Mouse (Mus musculus): Measurements from ENCODE around the gene 1190005I06Rik. TPM values are rescaled to one million over a fixed set of nuclear protein-coding genes. Genes with fewer than 3 reads are reported as not detected.

The 1190005I06Rik gene
- polyA plus RNA-seq, 1 experiment, result 1.6 TPM

DNA sequence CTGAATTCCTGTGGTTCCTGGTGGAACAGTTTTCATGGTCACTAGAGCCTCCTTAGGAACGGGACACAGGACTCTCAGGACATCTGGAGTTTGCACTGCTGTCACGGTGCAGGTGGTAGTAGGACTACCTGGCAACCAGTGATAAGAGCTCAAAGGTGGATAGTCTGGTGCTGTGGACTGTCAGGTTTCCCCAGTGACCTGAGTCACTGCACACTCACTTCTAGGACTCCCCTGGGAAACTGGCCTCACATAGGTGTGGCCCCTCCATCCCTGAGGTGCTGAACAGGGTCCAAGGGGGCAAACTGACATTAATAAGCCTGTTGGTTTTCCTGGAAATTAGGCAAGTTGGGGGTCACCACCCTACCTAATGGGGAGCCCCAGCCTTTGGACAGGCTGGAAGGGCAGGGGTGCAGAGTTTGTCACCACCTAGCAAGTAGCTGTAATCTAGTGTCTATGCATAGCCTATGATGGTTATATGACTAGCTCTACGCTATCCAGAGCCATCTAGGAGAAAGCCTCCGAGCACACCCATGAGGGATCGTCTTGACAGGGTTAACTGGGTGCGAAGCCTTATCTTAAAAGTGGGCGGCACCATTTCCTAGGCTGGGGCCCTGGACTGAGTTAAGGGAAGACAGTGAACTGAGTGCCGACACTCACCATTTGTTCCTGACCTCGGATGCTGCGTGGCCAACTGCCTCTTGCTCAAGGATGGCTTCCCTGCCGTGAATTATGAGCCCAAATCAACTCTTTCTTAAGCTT, 32.4 kb upstream of the 1190005I06Rik start:
- H3K36me3 ChIP-seq (ENCODE audit: control insufficient read depth, insufficient read depth, low read length), result 0 out of 2 replicates have a peak, but pooled peaks cover 2% of the 10 kb centered on the region
- peaks cover 36% of the 10 kb centered on the region for H3K4me1 ChIP-seq (ENCODE audit: control insufficient read depth, insufficient read depth, insufficient read length, low read length)
- no peaks in the 10 kb centered on the region for H3K27me3 ChIP-seq (ENCODE audit: control insufficient read depth, insufficient read depth, low read length)
- H3K4me3 ChIP-seq (ENCODE audit: low read depth, low read length), result no peak overlapping the region
- WGBS, result 20% methylated on average over 11 of the region's 11 CpGs
- H3K27ac ChIP-seq (ENCODE audit: insufficient read depth, low read depth, low read length), result peak overlapping the region; percentile 92
- no peak for TF ChIP-seq POLR2A (IDR thresholded peaks at IDR 0.05; ENCODE audit: low read depth, low read length)
- no peak for TF ChIP-seq CTCF (IDR thresholded peaks at IDR 0.05; ENCODE audit: extremely low read depth, insufficient read length, insufficient replicate concordance, low read depth, low read length)

DNA sequence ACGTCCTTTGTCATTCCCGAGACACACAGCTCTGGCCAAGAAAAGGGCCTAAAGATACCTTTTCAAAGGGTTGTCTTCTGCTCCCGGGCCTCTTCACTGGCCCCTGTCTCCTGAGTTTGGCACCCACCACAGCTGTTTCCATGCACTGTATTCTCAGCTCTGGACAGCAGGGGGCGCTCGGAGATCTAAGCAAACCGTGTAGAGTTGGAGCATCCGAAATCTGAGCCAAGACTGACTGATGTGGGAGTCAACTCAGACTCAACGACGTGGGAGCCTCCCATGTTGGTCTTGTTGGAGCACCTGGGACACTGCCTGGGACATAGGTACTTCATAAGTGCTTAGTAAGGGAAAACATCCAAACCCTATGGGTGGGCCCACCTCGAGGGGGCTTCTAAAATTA, 31.0 kb upstream of the 1190005I06Rik start:
- 12% methylated on average over 10 of the region's 10 CpGs for WGBS
- Histone ChIP-seq H3K4me3 (ENCODE audit: low read depth, low read length) (no peak overlapping the region), H3K27me3 (ENCODE audit: control insufficient read depth, insufficient read depth, low read length) (no peaks in the 10 kb centered on the region), H3K27ac (ENCODE audit: insufficient read depth, low read depth, low read length) (no peak overlapping the region), H3K4me1 (ENCODE audit: control insufficient read depth, insufficient read depth, insufficient read length, low read length) (peaks cover 23% of the 10 kb centered on the region), H3K36me3 (ENCODE audit: control insufficient read depth, insufficient read depth, low read length) (peaks cover 9% of the 10 kb centered on the region)
- TF ChIP-seq POLR2A (IDR thresholded peaks at IDR 0.05; ENCODE audit: low read depth, low read length), result no peak
- peak; percentile 91; the same call in 1 of the 2 replicates for TF ChIP-seq CTCF (IDR thresholded peaks at IDR 0.05; ENCODE audit: extremely low read depth, insufficient read length, insufficient replicate concordance, low read depth, low read length)

DNA sequence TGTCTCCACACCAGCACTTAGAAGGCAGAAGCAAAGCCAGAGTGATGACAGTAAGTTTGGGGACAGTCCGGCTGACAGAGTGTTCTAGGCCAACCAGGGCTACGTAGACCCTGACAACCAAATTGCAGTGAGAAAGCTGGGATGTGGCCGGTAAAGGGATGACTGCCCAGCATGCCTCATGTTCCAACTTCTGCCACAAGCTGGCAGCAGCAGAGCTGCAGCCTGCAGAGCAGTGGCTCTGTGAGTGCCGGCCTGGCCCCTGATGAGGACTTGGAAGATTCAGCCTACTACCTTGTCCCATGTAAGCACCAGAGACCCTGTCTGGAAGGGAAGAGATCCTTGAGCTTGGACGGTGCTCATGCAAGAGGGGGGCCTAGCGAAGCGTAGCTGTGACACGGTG, 28.3 kb upstream of the 1190005I06Rik start:
- peaks cover 12% of the 10 kb centered on the region for H3K4me1 ChIP-seq (ENCODE audit: control insufficient read depth, insufficient read depth, insufficient read length, low read length)

DNA sequence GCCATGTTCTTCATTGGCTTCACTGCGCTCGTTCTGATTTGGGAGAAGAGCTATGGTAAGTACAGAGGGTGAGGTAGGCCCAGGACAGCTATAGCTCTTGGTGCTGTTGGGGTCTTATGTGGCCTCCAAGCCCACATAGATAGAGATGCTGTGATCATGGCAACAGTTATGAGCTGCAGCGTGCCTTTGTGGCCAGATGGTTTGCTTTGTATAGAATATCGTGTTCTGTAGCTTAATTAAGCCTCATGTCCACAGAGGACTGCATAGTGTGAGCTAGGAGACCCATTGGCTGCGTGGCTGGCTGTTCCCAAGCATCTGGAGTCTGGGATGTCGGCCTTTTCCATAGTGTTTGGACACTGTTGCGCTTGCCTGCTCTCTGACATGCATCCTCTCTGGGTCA, 25.9 kb upstream of the 1190005I06Rik start:
- H3K27ac ChIP-seq (ENCODE audit: insufficient read depth, low read depth, low read length), result no peak overlapping the region
- TF ChIP-seq CTCF (IDR thresholded peaks at IDR 0.05; ENCODE audit: extremely low read depth, insufficient read length, insufficient replicate concordance, low read depth, low read length) (no peak), POLR2A (IDR thresholded peaks at IDR 0.05; ENCODE audit: low read depth, low read length) (no peak)
- peaks cover 46% of the 10 kb centered on the region for H3K36me3 ChIP-seq (ENCODE audit: control insufficient read depth, insufficient read depth, low read length)
- no peaks in the 10 kb centered on the region for H3K27me3 ChIP-seq (ENCODE audit: control insufficient read depth, insufficient read depth, low read length)
- H3K4me1 ChIP-seq (ENCODE audit: control insufficient read depth, insufficient read depth, insufficient read length, low read length), result peaks cover 2% of the 10 kb centered on the region; the same call in 1 of the 2 replicates
- WGBS, result 94% methylated on average over 7 of the region's 7 CpGs
- no peak overlapping the region for H3K4me3 ChIP-seq (ENCODE audit: low read depth, low read length)

More for the DNA sequence above, 28.3 kb upstream of the 1190005I06Rik start:
- WGBS, result 82% methylated on average over 8 of the region's 8 CpGs
- Histone ChIP-seq H3K36me3 (ENCODE audit: control insufficient read depth, insufficient read depth, low read length) (peaks cover 36% of the 10 kb centered on the region), H3K4me3 (ENCODE audit: low read depth, low read length) (no peak overlapping the region), H3K27ac (ENCODE audit: insufficient read depth, low read depth, low read length) (no peak overlapping the region), H3K27me3 (ENCODE audit: control insufficient read depth, insufficient read depth, low read length) (no peaks in the 10 kb centered on the region)
- TF ChIP-seq CTCF (IDR thresholded peaks at IDR 0.05; ENCODE audit: extremely low read depth, insufficient read length, insufficient replicate concordance, low read depth, low read length), result no peak
- no peak for TF ChIP-seq POLR2A (IDR thresholded peaks at IDR 0.05; ENCODE audit: low read depth, low read length)

DNA sequence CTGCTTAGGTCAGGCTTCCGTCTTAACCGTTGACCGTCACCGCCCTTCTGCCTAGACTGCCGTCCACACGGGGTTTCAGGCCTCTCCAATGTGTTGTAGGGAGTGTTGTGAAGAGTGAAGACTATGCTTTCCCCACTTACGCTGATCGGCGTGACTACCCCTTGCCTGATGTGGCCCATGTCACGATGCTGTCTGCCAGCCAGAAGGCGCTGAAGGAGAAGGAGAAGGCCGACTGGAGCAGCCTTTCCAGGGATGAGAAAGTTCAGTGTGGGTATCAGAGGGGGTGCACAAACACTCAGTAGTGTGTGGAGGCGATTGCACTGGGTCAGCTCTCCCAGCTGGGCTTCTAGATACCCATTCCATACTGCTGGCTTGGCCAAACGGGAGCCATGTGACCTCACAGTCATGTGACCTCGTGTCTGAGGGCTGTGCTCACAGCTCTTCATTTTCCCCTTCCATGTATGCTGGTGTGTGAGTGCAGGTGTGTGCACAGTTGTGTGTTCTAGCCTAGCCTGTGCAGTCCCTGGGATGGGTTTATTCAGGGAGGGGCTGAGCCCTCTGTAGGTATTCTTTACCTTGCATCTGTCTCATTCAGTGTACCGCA, 25.3 kb upstream of the 1190005I06Rik start:
- no peak for TF ChIP-seq CTCF (IDR thresholded peaks at IDR 0.05; ENCODE audit: extremely low read depth, insufficient read length, insufficient replicate concordance, low read depth, low read length)
- no peak for TF ChIP-seq POLR2A (IDR thresholded peaks at IDR 0.05; ENCODE audit: low read depth, low read length)
- peaks cover 2% of the 10 kb centered on the region; the same call in 1 of the 2 replicates for H3K4me1 ChIP-seq (ENCODE audit: control insufficient read depth, insufficient read depth, insufficient read length, low read length)
- 83% methylated on average over 16 of the region's 16 CpGs for WGBS
- peaks cover 46% of the 10 kb centered on the region for H3K36me3 ChIP-seq (ENCODE audit: control insufficient read depth, insufficient read depth, low read length)
- H3K27me3 ChIP-seq (ENCODE audit: control insufficient read depth, insufficient read depth, low read length), result no peaks in the 10 kb centered on the region
- no peak overlapping the region for H3K4me3 ChIP-seq (ENCODE audit: low read depth, low read length)
- no peak overlapping the region for H3K27ac ChIP-seq (ENCODE audit: insufficient read depth, low read depth, low read length)

DNA sequence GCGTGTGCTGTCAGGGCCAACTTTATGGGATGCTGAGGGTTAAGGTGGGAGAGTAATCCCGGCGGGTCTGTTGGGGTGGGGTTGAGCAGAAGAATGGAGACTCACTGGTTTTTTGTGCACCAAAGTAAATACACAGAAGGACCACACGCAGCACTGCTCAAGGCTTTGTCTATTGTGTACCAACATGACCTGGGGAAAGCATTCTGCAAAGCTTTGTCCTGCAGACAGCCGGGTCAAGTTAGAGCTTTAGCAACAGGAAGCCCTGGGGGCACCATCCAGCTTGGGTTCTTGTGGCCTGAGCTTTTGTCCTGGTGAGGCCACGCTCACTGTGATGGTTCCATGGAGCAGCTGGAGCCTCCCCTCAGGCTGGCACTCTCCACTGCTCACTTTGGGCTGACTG, 24.3 kb upstream of the 1190005I06Rik start:
- Histone ChIP-seq H3K4me1 (ENCODE audit: control insufficient read depth, insufficient read depth, insufficient read length, low read length) (peaks cover 5% of the 10 kb centered on the region; the same call in 1 of the 2 replicates), H3K27me3 (ENCODE audit: control insufficient read depth, insufficient read depth, low read length) (no peaks in the 10 kb centered on the region), H3K4me3 (ENCODE audit: low read depth, low read length) (no peak overlapping the region), H3K36me3 (ENCODE audit: control insufficient read depth, insufficient read depth, low read length) (peaks cover 46% of the 10 kb centered on the region), H3K27ac (ENCODE audit: insufficient read depth, low read depth, low read length) (no peak overlapping the region)
- TF ChIP-seq CTCF (IDR thresholded peaks at IDR 0.05; ENCODE audit: extremely low read depth, insufficient read length, insufficient replicate concordance, low read depth, low read length) (no peak), POLR2A (IDR thresholded peaks at IDR 0.05; ENCODE audit: low read depth, low read length) (no peak)
- 61% methylated on average over 6 of the region's 6 CpGs for WGBS

DNA sequence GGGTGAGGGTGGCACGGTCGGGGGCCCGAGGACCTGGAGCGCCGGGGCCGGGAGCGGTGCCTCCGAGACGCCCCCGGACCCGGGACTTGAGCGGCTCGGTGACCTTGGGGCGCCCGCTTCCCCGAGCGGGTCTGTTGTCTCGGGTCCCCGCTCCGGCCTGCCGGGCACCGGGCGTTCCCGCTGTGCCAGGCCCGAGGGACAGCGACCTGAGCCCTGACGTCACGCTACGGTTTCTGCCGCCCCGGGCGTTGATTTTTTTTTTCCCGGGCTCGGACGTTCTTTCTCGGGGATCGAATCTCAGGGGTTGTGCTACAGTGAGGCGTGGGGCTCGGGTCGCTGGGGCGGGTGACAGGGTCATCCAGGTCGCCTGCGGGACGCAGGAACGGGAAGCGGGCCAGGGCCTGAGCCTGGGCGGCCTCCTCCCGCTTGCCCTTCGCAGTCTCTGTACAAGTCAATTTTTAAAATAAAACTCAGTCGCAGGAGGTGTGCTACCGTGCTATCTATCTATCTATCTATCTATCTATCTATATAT, 21.0 kb upstream of the 1190005I06Rik start, which contains the start of gene Emc8:
Emc8 (minus strand) TSS at position 200 of the 532 bp plus-strand sequence.
- H3K4me3 ChIP-seq (ENCODE audit: low read depth, low read length), result peak within 1 kb of the TSS; percentile 99
- TF ChIP-seq CTCF (IDR thresholded peaks at IDR 0.05; ENCODE audit: extremely low read depth, insufficient read length, insufficient replicate concordance, low read depth, low read length) (no peak), POLR2A (IDR thresholded peaks at IDR 0.05; ENCODE audit: low read depth, low read length) (no peak)
- under 1% methylated on average over 50 of the region's 51 CpGs for WGBS
- no peaks in the 10 kb centered on the region for H3K27me3 ChIP-seq (ENCODE audit: control insufficient read depth, insufficient read depth, low read length)
- H3K36me3 ChIP-seq (ENCODE audit: control insufficient read depth, insufficient read depth, low read length), result peaks cover 37% of the 10 kb centered on the region
- peak within 1 kb of the TSS; percentile 90 for H3K27ac ChIP-seq (ENCODE audit: insufficient read depth, low read depth, low read length)
- peaks cover 10% of the 10 kb centered on the region for H3K4me1 ChIP-seq (ENCODE audit: control insufficient read depth, insufficient read depth, insufficient read length, low read length)

Measured in small intestine, adult 2 months (tissue).